Mouse (Mus musculus): ENCODE data around the gene Nkx2-5. TPM values are rescaled to one million over a fixed set of nuclear protein-coding genes. Genes with fewer than 3 reads are reported as not detected.

Nkx2-5 gene
- polyA plus RNA-seq, 1 experiment from 2014 or later: not detected

- H3K27me3 ChIP-seq (ENCODE audit: control insufficient read depth, insufficient read depth, low read length): peaks cover 18% of the 10 kb centered on the region
- no peak overlapping the region for H3K4me2 ChIP-seq (ENCODE audit: low read depth)
- DNase-seq (ENCODE audit: low spot score): no peak
Observed at GRCm38 (mm10) chr17:26861793-26862192, 17.0 kb upstream of the Nkx2-5 start.

GRCm38 (mm10) chr17:26861383-26861782 is 16.6 kb upstream of the Nkx2-5 start:
- Histone ChIP-seq H3K9ac (ENCODE audit: low read length) (no peak overlapping the region), H3K4me2 (ENCODE audit: low read depth) (no peak overlapping the region), H3K4me3 (ENCODE audit: low read depth, low read length) (no peak overlapping the region), H3K9me3 (ENCODE audit: control insufficient read depth, low read length) (no peaks in the 10 kb centered on the region), H3K4me1 (ENCODE audit: control insufficient read depth, insufficient read depth, low read length) (no peaks in the 10 kb centered on the region), H3K27ac (ENCODE audit: low read depth, low read length) (no peak overlapping the region), H3K27me3 (ENCODE audit: control insufficient read depth, insufficient read depth, low read length) (peaks cover 22% of the 10 kb centered on the region), H3K36me3 (ENCODE audit: control insufficient read depth, insufficient read depth, low read length) (no peaks in the 10 kb centered on the region)
- WGBS: 13% methylated on average over 6 of the region's 6 CpGs
- DNase-seq (ENCODE audit: low spot score): no peak
- no peak for ATAC-seq (ENCODE audit: insufficient read depth, low FRiP score, low TSS enrichment)

More at GRCm38 (mm10) chr17:26861793-26862192, 17.0 kb upstream of the Nkx2-5 start:
- ATAC-seq (ENCODE audit: insufficient read depth, low FRiP score, low TSS enrichment): no peak
- no peaks in the 10 kb centered on the region for H3K36me3 ChIP-seq (ENCODE audit: control insufficient read depth, insufficient read depth, low read length)
- no peak overlapping the region for H3K9ac ChIP-seq (ENCODE audit: low read length)
- no peak overlapping the region for H3K27ac ChIP-seq (ENCODE audit: low read depth, low read length)
- 59% methylated on average over 4 of the region's 4 CpGs for WGBS
- no peaks in the 10 kb centered on the region for H3K9me3 ChIP-seq (ENCODE audit: control insufficient read depth, low read length)
- no peaks in the 10 kb centered on the region for H3K4me1 ChIP-seq (ENCODE audit: control insufficient read depth, insufficient read depth, low read length)
- H3K4me3 ChIP-seq (ENCODE audit: low read depth, low read length): no peak overlapping the region

GRCm38 (mm10) chr17:26860906-26861305 is 16.1 kb upstream of the Nkx2-5 start:
- WGBS: 45% methylated on average over 4 of the region's 4 CpGs

GRCm38 (mm10) chr17:26852262-26852661 is 7.5 kb upstream of the Nkx2-5 start:
- Histone ChIP-seq H3K36me3 (ENCODE audit: control insufficient read depth, insufficient read depth, low read length) (no peaks in the 10 kb centered on the region), H3K9me3 (ENCODE audit: control insufficient read depth, low read length) (no peaks in the 10 kb centered on the region), H3K27ac (ENCODE audit: low read depth, low read length) (no peak overlapping the region), H3K4me1 (ENCODE audit: control insufficient read depth, insufficient read depth, low read length) (no peaks in the 10 kb centered on the region), H3K4me2 (ENCODE audit: low read depth) (no peak overlapping the region), H3K27me3 (ENCODE audit: control insufficient read depth, insufficient read depth, low read length) (peaks cover 91% of the 10 kb centered on the region), H3K9ac (ENCODE audit: low read length) (no peak overlapping the region), H3K4me3 (ENCODE audit: low read depth, low read length) (no peak overlapping the region)
- DNase-seq (ENCODE audit: low spot score) (no peak), ATAC-seq (ENCODE audit: insufficient read depth, low FRiP score, low TSS enrichment) (no peak)
- WGBS: 3% methylated on average over 4 of the region's 4 CpGs

More at GRCm38 (mm10) chr17:26860906-26861305, 16.1 kb upstream of the Nkx2-5 start:
- Histone ChIP-seq H3K4me1 (ENCODE audit: control insufficient read depth, insufficient read depth, low read length) (no peaks in the 10 kb centered on the region), H3K9ac (ENCODE audit: low read length) (no peak overlapping the region), H3K4me3 (ENCODE audit: low read depth, low read length) (no peak overlapping the region), H3K4me2 (ENCODE audit: low read depth) (no peak overlapping the region), H3K9me3 (ENCODE audit: control insufficient read depth, low read length) (no peaks in the 10 kb centered on the region), H3K27me3 (ENCODE audit: control insufficient read depth, insufficient read depth, low read length) (peaks cover 27% of the 10 kb centered on the region), H3K36me3 (ENCODE audit: control insufficient read depth, insufficient read depth, low read length) (no peaks in the 10 kb centered on the region), H3K27ac (ENCODE audit: low read depth, low read length) (no peak overlapping the region)
- ATAC-seq (ENCODE audit: insufficient read depth, low FRiP score, low TSS enrichment) (no peak), DNase-seq (ENCODE audit: low spot score) (no peak)

- no peaks in the 10 kb centered on the region for H3K4me1 ChIP-seq (ENCODE audit: control insufficient read depth, insufficient read depth, low read length)
- under 1% methylated on average over 8 of the region's 8 CpGs for WGBS
Observed at GRCm38 (mm10) chr17:26851136-26851460, 6.3 kb upstream of the Nkx2-5 start.

GRCm38 (mm10) chr17:26850358-26851135 is 5.7 kb upstream of the Nkx2-5 start:
- Histone ChIP-seq H3K9ac (ENCODE audit: low read length) (no peak overlapping the region), H3K4me2 (ENCODE audit: low read depth) (no peak overlapping the region), H3K4me1 (ENCODE audit: control insufficient read depth, insufficient read depth, low read length) (no peaks in the 10 kb centered on the region), H3K9me3 (ENCODE audit: control insufficient read depth, low read length) (no peaks in the 10 kb centered on the region), H3K4me3 (ENCODE audit: low read depth, low read length) (no peak overlapping the region), H3K27me3 (ENCODE audit: control insufficient read depth, insufficient read depth, low read length) (peaks cover 89% of the 10 kb centered on the region), H3K36me3 (ENCODE audit: control insufficient read depth, insufficient read depth, low read length) (no peaks in the 10 kb centered on the region), H3K27ac (ENCODE audit: low read depth, low read length) (no peak overlapping the region)
- ATAC-seq (ENCODE audit: insufficient read depth, low FRiP score, low TSS enrichment): no peak
- WGBS: under 1% methylated on average over 47 of the region's 48 CpGs
- DNase-seq (ENCODE audit: low spot score): no peak

More at GRCm38 (mm10) chr17:26851136-26851460, 6.3 kb upstream of the Nkx2-5 start:
- Histone ChIP-seq H3K9ac (ENCODE audit: low read length) (no peak overlapping the region), H3K27ac (ENCODE audit: low read depth, low read length) (no peak overlapping the region), H3K9me3 (ENCODE audit: control insufficient read depth, low read length) (no peaks in the 10 kb centered on the region), H3K27me3 (ENCODE audit: control insufficient read depth, insufficient read depth, low read length) (peaks cover 89% of the 10 kb centered on the region), H3K36me3 (ENCODE audit: control insufficient read depth, insufficient read depth, low read length) (no peaks in the 10 kb centered on the region), H3K4me2 (ENCODE audit: low read depth) (no peak overlapping the region), H3K4me3 (ENCODE audit: low read depth, low read length) (no peak overlapping the region)
- DNase-seq (ENCODE audit: low spot score) (no peak), ATAC-seq (ENCODE audit: insufficient read depth, low FRiP score, low TSS enrichment) (no peak)

- WGBS: under 1% methylated on average over 44 of the region's 44 CpGs
- peak overlapping the region; percentile 1; the same call in 1 of the 2 replicates for H3K4me3 ChIP-seq (ENCODE audit: low read depth, low read length)
- H3K4me1 ChIP-seq (ENCODE audit: control insufficient read depth, insufficient read depth, low read length): no peaks in the 10 kb centered on the region
- DNase-seq (ENCODE audit: low spot score): no peak
- H3K27me3 ChIP-seq (ENCODE audit: control insufficient read depth, insufficient read depth, low read length): peaks cover 90% of the 10 kb centered on the region
- H3K9me3 ChIP-seq (ENCODE audit: control insufficient read depth, low read length): no peaks in the 10 kb centered on the region
- no peak overlapping the region for H3K4me2 ChIP-seq (ENCODE audit: low read depth)
- no peaks in the 10 kb centered on the region for H3K36me3 ChIP-seq (ENCODE audit: control insufficient read depth, insufficient read depth, low read length)
- no peak overlapping the region for H3K27ac ChIP-seq (ENCODE audit: low read depth, low read length)
- no peak overlapping the region for H3K9ac ChIP-seq (ENCODE audit: low read length)
- ATAC-seq (ENCODE audit: insufficient read depth, low FRiP score, low TSS enrichment): no peak
Observed at GRCm38 (mm10) chr17:26849746-26850357, 5.0 kb upstream of the Nkx2-5 start.

GRCm38 (mm10) chr17:26849106-26849745 is 4.4 kb upstream of the Nkx2-5 start:
- ATAC-seq (ENCODE audit: insufficient read depth, low FRiP score, low TSS enrichment): no peak
- H3K4me1 ChIP-seq (ENCODE audit: control insufficient read depth, insufficient read depth, low read length): no peaks in the 10 kb centered on the region

More at GRCm38 (mm10) chr17:26849106-26849745, 4.4 kb upstream of the Nkx2-5 start:
- no peak for DNase-seq (ENCODE audit: low spot score)
- H3K9ac ChIP-seq (ENCODE audit: low read length): no peak overlapping the region
- H3K9me3 ChIP-seq (ENCODE audit: control insufficient read depth, low read length): no peaks in the 10 kb centered on the region
- no peak overlapping the region for H3K4me2 ChIP-seq (ENCODE audit: low read depth)
- H3K27ac ChIP-seq (ENCODE audit: low read depth, low read length): no peak overlapping the region
- H3K4me3 ChIP-seq (ENCODE audit: low read depth, low read length): 0 out of 2 replicates have a peak overlapping the region, but pooled peaks have one; percentile 1
- 4% methylated on average over 19 of the region's 19 CpGs for WGBS
- H3K27me3 ChIP-seq (ENCODE audit: control insufficient read depth, insufficient read depth, low read length): peaks cover 90% of the 10 kb centered on the region
- H3K36me3 ChIP-seq (ENCODE audit: control insufficient read depth, insufficient read depth, low read length): no peaks in the 10 kb centered on the region

Data from neural tube, embryonic 11.5 days (tissue).